Comparison of ENCODE assay signal across 28 mouse cellular contexts in genomic region chr6:11108346-11108966, GRCm38 (mm10).
DNase-seq lines count a peak whose midpoint lies in the region; ATAC-seq and TF ChIP-seq lines count a peak whose summit lies in the region.
"Had no signal": no experiment of that assay in that cellular context is flagged by ENCODE, and none has a peak within 500 bp of the region (broad histone marks: within the 10 kb centered on the region; RNA-seq: fewer than 3 reads in every experiment).

No protein-coding gene starts in this region.

- H3K4me3 ChIP-seq in forebrain, embryonic 11.5 days (ENCODE audit: low read depth, low read length), result no peak overlapping the region
- H3K4me3 ChIP-seq in forebrain, embryonic 15.5 days, result no peak overlapping the region
- H3K4me3 ChIP-seq in midbrain, embryonic 10.5 days, result no peak overlapping the region
- no peak overlapping the region for H3K4me3 ChIP-seq in midbrain, embryonic 15.5 days
- H3K4me3 ChIP-seq: embryonic facial prominence, embryonic 13.5 days; forebrain, embryonic 10.5 days; kidney, embryonic 15.5 days; left cerebral cortex, adult 2 months; limb, embryonic 12.5 days; liver, embryonic 15.5 days; stomach, embryonic 15.5 days had no signal

- no peak overlapping the region for H3K27ac ChIP-seq in forebrain, embryonic 11.5 days (ENCODE audit: low read depth, low read length)
- no peak overlapping the region for H3K27ac ChIP-seq in forebrain, embryonic 15.5 days (replicated peaks)
- H3K27ac ChIP-seq in midbrain, embryonic 10.5 days (replicated peaks), result peak overlapping the region; percentile 61; the same call in 1 of the 2 replicates
- no peak overlapping the region for H3K27ac ChIP-seq in midbrain, embryonic 15.5 days
- H3K27ac ChIP-seq: embryonic facial prominence, embryonic 13.5 days; forebrain, embryonic 10.5 days; kidney, embryonic 15.5 days; left cerebral cortex, adult 2 months; limb, embryonic 12.5 days; liver, embryonic 15.5 days; stomach, embryonic 15.5 days had no signal

- no peak overlapping the region for H3K4me2 ChIP-seq in forebrain, embryonic 11.5 days (ENCODE audit: low read depth, low read length, severe bottlenecking)
- H3K4me2 ChIP-seq in forebrain, embryonic 15.5 days (replicated peaks), result no peak overlapping the region
- no peak overlapping the region for H3K4me2 ChIP-seq in midbrain, embryonic 15.5 days
- H3K4me2 ChIP-seq: embryonic facial prominence, embryonic 13.5 days; heart, embryonic 11.5 days; kidney, embryonic 15.5 days; limb, embryonic 12.5 days; liver, embryonic 15.5 days; lung, embryonic 14.5 days; stomach, embryonic 15.5 days had no signal

- no peak overlapping the region for H3K9ac ChIP-seq in forebrain, embryonic 11.5 days (ENCODE audit: low read length)
- H3K9ac ChIP-seq in forebrain, embryonic 15.5 days (replicated peaks), result no peak overlapping the region
- H3K9ac ChIP-seq in midbrain, embryonic 15.5 days, result no peak overlapping the region
- H3K9ac ChIP-seq: embryonic facial prominence, embryonic 13.5 days; kidney, embryonic 15.5 days; limb, embryonic 12.5 days; liver, embryonic 15.5 days; lung, embryonic 14.5 days; stomach, embryonic 15.5 days had no signal

- 68% methylated on average over 7 of the region's 7 CpGs for WGBS in forebrain, embryonic 11.5 days
- 66% methylated on average over 7 of the region's 7 CpGs for WGBS in forebrain, embryonic 15.5 days
- WGBS in midbrain, embryonic 10.5 days, result 69% methylated on average over 7 of the region's 7 CpGs
- WGBS in midbrain, embryonic 15.5 days, result 62% methylated on average over 7 of the region's 7 CpGs

- H3K9me3 ChIP-seq in forebrain, embryonic 11.5 days (ENCODE audit: control insufficient read depth, low read length), result no peaks in the 10 kb centered on the region
- H3K9me3 ChIP-seq in forebrain, embryonic 15.5 days, result no peaks in the 10 kb centered on the region
- H3K9me3 ChIP-seq in midbrain, embryonic 10.5 days (replicated peaks), result no peaks in the 10 kb centered on the region
- no peaks in the 10 kb centered on the region for H3K9me3 ChIP-seq in midbrain, embryonic 15.5 days
- H3K9me3 ChIP-seq: embryonic facial prominence, embryonic 13.5 days; forebrain, embryonic 10.5 days; G1E; kidney, embryonic 15.5 days; limb, embryonic 12.5 days; liver, embryonic 15.5 days; stomach, embryonic 15.5 days had no signal

- H3K36me3 ChIP-seq in forebrain, embryonic 11.5 days (ENCODE audit: control insufficient read depth, insufficient read depth, low read length), result no peaks in the 10 kb centered on the region
- no peaks in the 10 kb centered on the region for H3K36me3 ChIP-seq in forebrain, embryonic 15.5 days
- no peaks in the 10 kb centered on the region for H3K36me3 ChIP-seq in midbrain, embryonic 10.5 days
- H3K36me3 ChIP-seq in midbrain, embryonic 15.5 days (replicated peaks), result no peaks in the 10 kb centered on the region
- H3K36me3 ChIP-seq: embryonic facial prominence, embryonic 13.5 days; forebrain, embryonic 10.5 days; G1E; kidney, embryonic 15.5 days; limb, embryonic 12.5 days; liver, embryonic 15.5 days; stomach, embryonic 15.5 days had no signal

- H3K4me1 ChIP-seq in forebrain, embryonic 11.5 days (replicated peaks; ENCODE audit: control insufficient read depth, insufficient read depth, low read length), result no peaks in the 10 kb centered on the region
- H3K4me1 ChIP-seq in forebrain, embryonic 15.5 days, result no peaks in the 10 kb centered on the region
- peaks cover 5% of the 10 kb centered on the region; the same call in 1 of the 2 replicates for H3K4me1 ChIP-seq in midbrain, embryonic 10.5 days
- no peaks in the 10 kb centered on the region for H3K4me1 ChIP-seq in midbrain, embryonic 15.5 days
- H3K4me1 ChIP-seq: embryonic facial prominence, embryonic 13.5 days; kidney, embryonic 15.5 days; limb, embryonic 12.5 days; liver, embryonic 15.5 days; stomach, embryonic 15.5 days had no signal

- ATAC-seq in forebrain, embryonic 11.5 days (replicated peaks; ENCODE audit: low FRiP score), result peak; percentile 73; the same call in 1 of the 2 replicates
- ATAC-seq in forebrain, embryonic 15.5 days (replicated peaks), result no peak
- ATAC-seq in midbrain, embryonic 15.5 days (replicated peaks), result no peak
- ATAC-seq: inflammation-experienced regulatory T-cells, adult 6 months had no signal

- no peaks in the 10 kb centered on the region for H3K27me3 ChIP-seq in forebrain, embryonic 11.5 days (ENCODE audit: control insufficient read depth, insufficient read depth, low read length)
- H3K27me3 ChIP-seq in forebrain, embryonic 15.5 days, result no peaks in the 10 kb centered on the region
- H3K27me3 ChIP-seq in midbrain, embryonic 10.5 days (ENCODE audit: low read depth, poor library complexity, severe bottlenecking), result no peaks in the 10 kb centered on the region
- H3K27me3 ChIP-seq in midbrain, embryonic 15.5 days (replicated peaks), result no peaks in the 10 kb centered on the region
- H3K27me3 ChIP-seq: embryonic facial prominence, embryonic 13.5 days; kidney, embryonic 15.5 days; limb, embryonic 12.5 days; liver, embryonic 15.5 days; stomach, embryonic 15.5 days had no signal

- no peak for TF ChIP-seq POLR2A in brain, embryonic 14.5 days (IDR thresholded peaks at IDR 0.05; ENCODE audit: borderline replicate concordance, extremely low read depth, insufficient read depth, insufficient read length, poor library complexity, severe bottlenecking)

- no peak for TF ChIP-seq CTCF in brain, embryonic 14.5 days (IDR thresholded peaks at IDR 0.05; ENCODE audit: borderline replicate concordance, extremely low read depth, insufficient read depth, insufficient read length)

- no peak for DNase-seq in forebrain, embryonic 11.5 days (ENCODE audit: low spot score)
- DNase-seq in midbrain, embryonic 10.5 days (ENCODE audit: low spot score), result peak; percentile 27
- DNase-seq in brain, embryonic 14.5 days (ENCODE audit: low read depth), result peak; percentile 9
- DNase-seq in embryo, embryonic 9.5 days (ENCODE audit: extremely low spot score), result peak; percentile 16
- no peak for DNase-seq in left cerebral cortex, adult 18-20 months (ENCODE audit: low spot score in 2 of 2)
- DNase-seq in urinary bladder, postnatal 36 days (ENCODE audit: low spot score in 2 of 2), result no peak
- DNase-seq: adrenal gland, postnatal 10 days; cerebellum, adult 11 months; cerebellum, adult 9-11 months; gastrocnemius, postnatal 14 days; heart, adult 11 months; kidney, adult 18-20 months; kidney, postnatal 25 days; lung, embryonic 14.5 days; lung, postnatal 14 days; right cerebral cortex, postnatal 25 days had no signal

Comparison
In these comparisons a context has a peak if more than half of its experiments do, and no peak if none do; other contexts are left out.
1. DNase-seq: peak in midbrain, embryonic 10.5 days (single experiment), brain, embryonic 14.5 days (single experiment) and embryo, embryonic 9.5 days (single experiment); none in forebrain, embryonic 11.5 days (single experiment), left cerebral cortex, adult 18-20 months (0 of 2) and urinary bladder, postnatal 36 days (0 of 2).